Mouse (Mus musculus): ENCODE results near the gene Tap2.
A peak's percentile ranks its signal among the peaks of the same experiment; 100 is the strongest.
"Not testable (repeated sequence)": the region's sequence is repeated elsewhere in the genome, so short reads cannot be mapped to it uniquely, and the experiment has no call there.

DNA sequence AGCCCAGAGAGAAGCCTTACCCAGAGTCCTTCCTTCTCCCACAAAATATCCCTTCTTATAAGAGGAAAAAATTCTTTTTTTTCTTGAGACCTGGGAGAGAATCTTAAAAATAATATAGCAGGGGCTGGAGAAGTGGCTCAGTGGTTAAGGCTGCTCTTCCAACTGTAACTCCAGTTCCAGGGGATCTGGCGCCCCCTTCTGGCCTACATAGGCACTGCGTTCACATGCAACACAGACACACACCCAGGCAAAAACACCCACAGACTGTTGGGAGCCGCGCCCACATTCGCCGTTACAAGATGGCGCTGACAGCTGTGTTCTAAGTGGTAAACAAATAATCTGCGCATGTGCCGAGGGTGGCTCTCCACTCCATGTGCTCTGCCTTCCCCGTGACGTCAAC, 15.8 kb downstream of the Tap2 start:
- TF ChIP-seq ZKSCAN1 (IDR thresholded peaks at IDR 0.05; ENCODE audit: borderline replicate concordance, low read depth, low read length); USF1 (IDR thresholded peaks at IDR 0.05; ENCODE audit: low read depth, low read length); POLR2A (IDR thresholded peaks at IDR 0.05; ENCODE audit: low read depth, low read length); E2F4 (IDR thresholded peaks at IDR 0.05; ENCODE audit: insufficient replicate concordance, low read depth, low read length); UBTF (IDR thresholded peaks at IDR 0.05; ENCODE audit: low read depth, low read length); JUND (conservative IDR thresholded peaks at IDR 0.05; ENCODE audit: low read depth, low read length); TCF12 (IDR thresholded peaks at IDR 0.05; ENCODE audit: low read depth, low read length); EP300 (IDR thresholded peaks at IDR 0.05; ENCODE audit: low read length): not testable (repeated sequence)
- TF ChIP-seq CTCF (conservative IDR thresholded peaks at IDR 0.05 in 1 of 2, IDR thresholded peaks at IDR 0.05 in 1 of 2; ENCODE audit: low read depth in 2 of 2, low read length in 2 of 2), result peak; percentile 25 to 60; a peak in 3 of 4 replicates
- TF ChIP-seq RAD21 (IDR thresholded peaks at IDR 0.05; ENCODE audit: low read depth, low read length), result peak; percentile 33

All from CH12.LX (cell line).